Mouse (Mus musculus) MEL (cell line): Measurements from ENCODE around the gene Oscp1.

Source experiments
- BHLHE40 ChIP-seq: IDR thresholded peaks from 2 replicates; pipeline ENCODE4 v1.6.1; 2012; ENCODE audit warnings: low read depth, mild to moderate bottlenecking, inconsistent platforms, low read length, improper control_type of control experiment, borderline replicate concordance
- CTCF ChIP-seq, 3 experiments: IDR thresholded peaks in 2 of 3; conservative IDR thresholded peaks in 1 of 3; 2 replicates each; pipeline ENCODE4 v1.5.1; 2011 to 2012; ENCODE audit warnings: low read length in 3 of 3, low read depth in 2 of 3, mild to moderate bottlenecking in 2 of 3, improper control_type of control experiment in 1 of 3, inconsistent platforms in 1 of 3, mixed read lengths in 1 of 3, moderate library complexity in 1 of 3; ENCODE audit not compliant: control insufficient read depth in 1 of 3, insufficient read depth in 1 of 3, poor library complexity in 1 of 3, severe bottlenecking in 1 of 3
- NELFE ChIP-seq: IDR thresholded peaks from 2 replicates; pipeline ENCODE4 v1.6.1; 2011; ENCODE audit warnings: low read depth, low read length, improper control_type of control experiment
- POLR2A ChIP-seq, 2 experiments: IDR thresholded peaks; 2 replicates each; pipeline ENCODE4 v1.6.1; 2011 to 2012; ENCODE audit warnings: low read length in 2 of 2, mild to moderate bottlenecking in 2 of 2, control low read depth in 1 of 2, improper control_type of control experiment in 1 of 2, low read depth in 1 of 2, moderate library complexity in 1 of 2; ENCODE audit not compliant: control insufficient read depth in 1 of 2, insufficient read depth in 1 of 2, poor library complexity in 1 of 2
- RCOR1 ChIP-seq: IDR thresholded peaks from 2 replicates; pipeline ENCODE4 v1.6.1; 2012; ENCODE audit warnings: low read depth, mild to moderate bottlenecking, inconsistent platforms, low read length, improper control_type of control experiment
- ZMIZ1 ChIP-seq: IDR thresholded peaks from 2 replicates; pipeline ENCODE4 v1.6.1; 2012; ENCODE audit warnings: low read depth, mild to moderate bottlenecking, inconsistent platforms, low read length, improper control_type of control experiment, moderate library complexity

- TF ChIP-seq RCOR1, result no peak
- TF ChIP-seq POLR2A (IDR thresholded peaks at IDR 0.05; ENCODE audit: control insufficient read depth in 1 of 2, insufficient read depth in 1 of 2, low read depth in 1 of 2, low read length in 2 of 2, poor library complexity in 1 of 2), result no peak
- TF ChIP-seq CTCF (IDR thresholded peaks at IDR 0.05 in 2 of 3, conservative IDR thresholded peaks at IDR 0.05 in 1 of 3; ENCODE audit: control insufficient read depth in 1 of 3, insufficient read depth in 1 of 3, low read depth in 2 of 3, low read length in 3 of 3, poor library complexity in 1 of 3, severe bottlenecking in 1 of 3), result no peak
- TF ChIP-seq BHLHE40, result no peak
- no peak for TF ChIP-seq ZMIZ1
- no peak for TF ChIP-seq NELFE
Observed at GRCm38 (mm10) chr4:126090101-126090847, 31.9 kb downstream of the Oscp1 start.
